Mouse (Mus musculus) left cerebral cortex, adult 8-10 months (tissue): ENCODE results near the gene Gm28551. TPM values are rescaled to one million over a fixed set of nuclear protein-coding genes. Genes with fewer than 3 reads are reported as not detected.
"Not testable (repeated sequence)": the region's sequence is repeated elsewhere in the genome, so short reads cannot be mapped to it uniquely, and the experiment has no call there.

Experiments
- DNase-seq, 2 experiments: peaks; one replicate each; pipeline ENCODE4 v3.0.0; 2022; ENCODE audit warnings: low spot score in 2 of 2
- total RNA-seq, 4 experiments: library from RNA; stranded (reverse); gene quantifications; 2 replicates each; pipeline ENCODE4 v1.2.4; 2022

Gm28551 gene
- total RNA-seq, result under 1 TPM in 1 of 4 experiments, not detected in 3; 0.20 TPM

- peak; percentile 93 to 95 for DNase-seq
These were observed at the start of gene Gm28551, which contains the start of the genes Asdurf and Asnsd1 for GRCm38 (mm10) chr1:53352327-53353261. Gene Gm28551, minus strand, starts transcription at chr1:53352667. Gene Asdurf, minus strand, starts transcription at chr1:53352619. Gene Asnsd1, minus strand, starts transcription at chr1:53352752.

DNA sequence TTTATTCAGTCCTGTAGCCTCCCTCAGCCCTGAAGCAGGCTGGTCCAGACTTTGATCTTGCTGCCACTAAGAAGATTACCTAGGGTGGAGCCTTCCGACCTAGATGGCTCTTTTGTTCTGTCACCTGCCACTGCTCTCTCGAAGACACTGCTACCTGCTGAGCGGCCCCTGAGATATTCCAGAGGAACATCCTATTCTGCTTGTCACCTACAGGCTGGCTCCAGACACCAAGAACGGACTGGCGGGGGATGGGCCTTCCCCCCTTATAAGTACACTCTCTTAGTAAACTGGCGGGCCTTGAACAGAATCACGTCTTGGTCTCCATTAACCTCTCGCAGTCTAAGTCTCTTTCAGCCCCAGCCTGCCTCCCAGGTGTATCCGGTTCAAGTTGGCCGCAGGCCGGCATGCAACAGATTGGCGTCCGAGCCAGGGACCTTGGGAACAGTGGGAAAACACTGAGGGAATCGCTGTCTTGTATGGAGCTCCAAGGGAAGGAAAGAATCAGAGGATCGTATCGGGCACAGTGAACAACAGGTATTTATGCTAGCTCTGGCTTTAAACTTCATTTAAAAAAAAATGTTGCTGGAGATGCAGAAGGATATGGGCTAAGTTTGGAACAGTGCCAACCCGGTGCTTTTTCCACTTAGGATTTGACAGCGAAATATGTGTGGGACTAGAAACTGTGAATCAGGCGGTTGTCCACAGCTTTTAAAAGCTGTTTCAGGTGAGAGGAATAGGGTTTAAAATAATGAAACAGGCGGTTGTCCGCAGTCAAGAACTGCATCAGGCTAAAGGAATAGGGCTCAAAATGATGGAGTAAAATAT, 41.7 kb upstream of the Gm28551 start:
- peak in 1 of 2 experiments; percentile 21 for DNase-seq

GRCm38 (mm10) chr1:53388762-53389161, 36.3 kb upstream of the Gm28551 start:
- DNase-seq, result no peak

DNA sequence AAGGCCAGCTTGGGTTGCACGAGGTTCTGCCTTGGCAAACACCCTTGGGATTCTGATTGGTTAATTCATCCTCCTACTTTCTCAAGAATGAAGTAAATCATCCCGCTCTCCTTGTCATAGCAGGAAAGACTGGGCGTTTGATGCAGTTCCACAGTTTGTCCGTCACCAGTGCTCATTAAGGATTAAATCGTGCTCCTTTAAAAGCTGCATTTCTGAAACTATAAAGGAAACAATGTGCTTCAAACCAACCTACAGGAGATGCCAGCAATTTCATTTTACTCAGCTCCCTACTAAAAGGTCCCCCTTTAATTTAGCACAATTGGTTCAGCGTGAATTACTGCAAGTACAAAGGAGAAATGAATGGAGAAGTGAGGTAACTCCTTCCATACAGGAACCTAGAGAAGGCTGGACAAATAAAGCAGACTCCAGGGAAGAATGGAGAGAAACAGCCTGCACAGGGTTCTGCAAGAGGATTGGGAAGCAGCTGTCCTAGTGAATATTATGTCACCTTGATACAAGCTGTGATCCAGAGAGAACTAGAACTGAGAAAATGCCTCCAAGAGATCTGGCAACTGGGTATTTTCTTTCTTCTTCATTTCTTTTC, 31.7 kb upstream of the Gm28551 start:
- DNase-seq, result no peak

GRCm38 (mm10) chr1:53377731-53378130, 25.3 kb upstream of the Gm28551 start:
- no peak for DNase-seq

DNA sequence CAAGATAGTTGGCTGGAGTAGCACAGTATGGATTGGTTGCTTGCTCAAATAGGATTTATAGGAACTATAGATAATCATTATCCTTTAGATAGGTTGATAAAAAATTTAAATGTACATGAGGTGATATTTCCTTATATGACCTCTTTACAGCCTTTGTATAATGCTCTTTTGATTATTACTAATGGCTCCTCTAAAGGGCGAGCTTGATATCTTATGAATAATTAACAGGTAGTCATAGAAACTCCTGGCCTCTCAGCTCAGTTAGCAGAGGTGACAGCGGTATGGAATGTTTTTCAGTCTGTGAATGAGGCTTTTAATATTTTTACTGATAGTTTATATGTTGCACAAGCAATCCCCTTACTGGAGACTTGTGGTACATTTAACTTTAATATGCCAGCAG, 23.5 kb upstream of the Gm28551 start:
- not testable (repeated sequence) for DNase-seq

DNA sequence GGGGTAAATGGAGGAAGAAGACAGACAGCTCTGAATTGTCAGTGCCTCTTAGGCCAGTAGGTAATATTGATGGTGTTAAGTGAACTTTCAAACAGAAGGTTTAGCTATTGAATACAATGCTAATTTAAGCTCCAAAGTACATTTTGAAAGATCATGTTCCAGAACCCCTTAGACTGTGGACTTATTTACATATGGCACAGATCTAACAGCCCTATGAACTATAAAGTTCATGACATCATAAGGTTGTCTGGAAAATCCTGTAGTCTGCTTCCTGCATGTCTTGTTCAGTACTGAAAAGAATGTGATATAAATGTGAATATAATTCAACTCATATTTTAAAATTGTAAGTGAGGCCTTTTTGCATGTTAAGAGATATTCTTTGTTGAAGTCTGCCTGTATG, 6.5 kb upstream of the Gm28551 start:
- no peak for DNase-seq

DNA sequence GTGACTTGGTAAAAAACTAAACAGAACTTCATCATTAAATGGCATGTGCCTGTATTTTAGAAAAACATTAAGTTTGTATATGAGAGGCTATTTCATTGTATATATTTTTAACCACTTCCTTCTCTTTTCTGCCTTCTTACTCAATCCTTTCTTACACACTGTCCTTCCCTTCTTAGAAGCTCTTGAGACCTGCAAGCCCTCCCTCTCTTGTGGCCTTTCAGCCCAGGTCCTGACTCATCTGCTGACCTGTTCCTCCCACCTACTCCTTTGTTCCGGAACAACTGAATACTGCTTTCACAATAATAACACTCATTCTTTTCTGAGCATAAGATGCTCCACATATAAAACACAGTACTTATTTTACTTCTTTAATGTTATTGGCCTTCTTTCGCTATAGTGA, 11.4 kb downstream of the Gm28551 start:
- DNase-seq, result no peak

DNA sequence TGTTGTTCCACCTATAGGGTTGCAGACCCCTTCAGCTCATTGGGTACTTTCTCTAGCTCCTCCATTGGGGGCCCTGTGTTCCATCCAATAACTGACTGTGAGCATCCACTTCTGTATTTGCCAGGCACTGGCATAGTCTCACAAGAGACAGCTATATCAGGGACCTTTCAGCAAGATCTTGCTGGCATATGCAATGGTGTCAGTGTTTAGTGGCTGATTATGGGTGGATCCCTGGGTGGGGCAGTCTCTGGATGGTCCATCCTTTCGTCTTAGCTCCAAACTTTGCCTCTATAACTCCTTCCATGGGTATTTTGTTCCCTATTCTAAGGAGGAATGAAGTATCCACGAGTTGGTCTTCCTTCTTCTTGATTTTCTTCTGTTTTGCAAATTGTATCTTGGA, 15.1 kb downstream of the Gm28551 start:
- not testable (repeated sequence) for DNase-seq

DNA sequence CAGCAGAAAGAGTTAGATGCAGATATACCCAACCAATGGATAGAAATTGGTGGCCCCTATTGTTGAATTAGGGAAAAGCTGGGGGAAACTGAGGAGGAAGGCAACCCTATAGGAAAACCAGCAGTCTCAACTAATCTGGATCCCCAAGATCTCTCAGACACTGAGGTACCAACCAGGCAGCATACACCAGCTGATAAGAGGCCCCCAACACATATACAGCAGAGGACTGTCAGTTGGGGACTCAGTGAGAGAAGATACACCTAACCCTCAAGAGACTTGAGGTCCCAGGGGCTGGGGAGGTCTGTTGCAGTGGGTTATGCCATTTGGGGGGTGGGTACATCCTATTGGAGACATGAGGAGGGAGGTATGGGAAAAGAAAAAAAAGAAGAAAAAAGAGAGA, 17.0 kb downstream of the Gm28551 start:
- no peak for DNase-seq

DNA sequence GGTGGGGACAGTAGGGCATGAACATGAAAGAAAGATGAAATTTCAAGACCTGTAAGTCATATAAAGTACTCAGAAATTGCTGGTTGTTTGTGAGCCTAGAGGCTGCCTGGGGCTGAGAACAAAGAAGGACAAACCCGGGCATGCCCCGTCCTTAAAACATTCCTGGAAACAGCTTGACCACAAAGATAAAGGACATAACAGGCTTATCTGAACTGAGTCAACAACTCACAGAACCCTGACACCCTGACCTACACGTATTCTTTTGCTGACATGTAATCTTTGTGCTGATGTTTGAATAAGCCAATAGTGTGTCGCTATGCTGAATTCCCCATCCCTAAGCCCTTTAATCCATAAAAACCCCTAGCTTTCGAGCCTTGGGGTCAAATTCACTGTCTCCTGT, 18.9 kb downstream of the Gm28551 start:
- not testable (repeated sequence) for DNase-seq

GRCm38 (mm10) chr1:53324827-53325494, 27.5 kb downstream of the Gm28551 start:
- DNase-seq, result no peak

GRCm38 (mm10) chr1:53324277-53324676, 28.2 kb downstream of the Gm28551 start:
- DNase-seq, result no peak

GRCm38 (mm10) chr1:53323254-53323653, 29.2 kb downstream of the Gm28551 start:
- no peak for DNase-seq

GRCm38 (mm10) chr1:53321662-53322344, 30.7 kb downstream of the Gm28551 start:
- no peak for DNase-seq

DNA sequence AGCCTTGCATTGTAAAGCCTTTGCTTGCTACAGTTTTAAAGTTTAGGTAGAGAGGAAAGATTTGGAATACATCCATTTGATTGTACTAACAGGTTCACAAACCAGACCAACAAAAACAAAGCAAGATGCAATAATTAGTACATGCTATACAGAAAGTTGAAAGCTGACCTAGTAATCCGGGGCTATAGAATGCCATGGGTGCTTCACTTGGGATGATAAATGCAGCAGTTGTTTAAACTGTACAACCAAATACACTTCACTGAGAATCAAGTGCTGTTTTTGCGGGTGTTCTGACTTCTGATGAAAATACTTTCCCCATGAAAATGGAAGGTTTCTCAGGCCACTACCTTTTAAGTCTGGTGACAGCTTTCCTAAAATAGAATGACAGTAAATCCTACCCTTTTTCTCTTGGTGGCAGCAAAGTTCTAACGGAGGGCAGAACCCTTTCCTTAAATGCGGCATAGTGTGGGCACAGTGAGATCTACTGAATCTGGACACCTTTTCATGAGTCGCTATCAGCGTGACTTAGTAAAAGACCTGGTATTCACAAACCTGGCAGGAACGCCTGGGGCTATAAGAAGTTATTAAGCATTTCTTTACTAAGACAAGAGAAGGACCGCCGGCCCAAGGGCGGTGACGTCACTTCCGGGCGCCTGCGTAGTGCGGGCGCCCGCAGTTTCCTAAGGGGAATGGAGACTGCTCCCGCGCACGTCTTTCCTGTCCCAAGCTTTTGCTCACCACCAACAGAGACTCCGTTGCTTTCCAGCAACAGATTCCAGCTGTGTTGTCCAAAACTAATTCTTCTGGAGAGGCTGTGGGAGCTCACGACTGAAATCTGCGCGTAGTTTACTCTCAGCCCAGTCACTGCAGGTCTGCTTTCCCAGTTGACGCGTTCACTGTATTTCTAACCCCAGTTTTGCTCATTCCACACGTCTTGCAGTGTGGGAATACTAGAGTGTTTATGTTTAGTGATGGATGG, 39.2 kb downstream of the Gm28551 start, which contains the start of gene Osgepl1:
TSS of gene Osgepl1 (plus strand) at position 636 of the 979 bp plus-strand sequence.
- peak; percentile 73 to 78 for DNase-seq

DNA sequence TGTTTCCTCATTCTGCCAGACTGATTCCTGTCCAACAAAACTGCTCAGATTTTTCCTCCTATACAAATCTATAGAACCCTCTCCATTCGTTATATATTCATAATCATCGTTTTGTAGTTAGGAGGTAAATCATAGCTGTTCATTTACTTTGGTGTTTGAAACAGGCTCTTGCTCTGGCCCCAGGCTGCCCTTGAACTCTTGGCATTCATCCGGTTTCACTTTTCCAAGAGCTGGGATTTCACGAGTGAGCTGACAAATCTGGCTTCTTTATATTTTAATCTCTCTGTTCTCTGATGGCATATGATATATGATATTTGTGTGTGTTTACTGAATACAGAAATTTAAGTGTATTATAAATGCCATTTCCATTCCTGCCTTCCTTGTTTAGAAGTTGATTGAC, 52.0 kb downstream of the Gm28551 start:
- no peak for DNase-seq

DNA sequence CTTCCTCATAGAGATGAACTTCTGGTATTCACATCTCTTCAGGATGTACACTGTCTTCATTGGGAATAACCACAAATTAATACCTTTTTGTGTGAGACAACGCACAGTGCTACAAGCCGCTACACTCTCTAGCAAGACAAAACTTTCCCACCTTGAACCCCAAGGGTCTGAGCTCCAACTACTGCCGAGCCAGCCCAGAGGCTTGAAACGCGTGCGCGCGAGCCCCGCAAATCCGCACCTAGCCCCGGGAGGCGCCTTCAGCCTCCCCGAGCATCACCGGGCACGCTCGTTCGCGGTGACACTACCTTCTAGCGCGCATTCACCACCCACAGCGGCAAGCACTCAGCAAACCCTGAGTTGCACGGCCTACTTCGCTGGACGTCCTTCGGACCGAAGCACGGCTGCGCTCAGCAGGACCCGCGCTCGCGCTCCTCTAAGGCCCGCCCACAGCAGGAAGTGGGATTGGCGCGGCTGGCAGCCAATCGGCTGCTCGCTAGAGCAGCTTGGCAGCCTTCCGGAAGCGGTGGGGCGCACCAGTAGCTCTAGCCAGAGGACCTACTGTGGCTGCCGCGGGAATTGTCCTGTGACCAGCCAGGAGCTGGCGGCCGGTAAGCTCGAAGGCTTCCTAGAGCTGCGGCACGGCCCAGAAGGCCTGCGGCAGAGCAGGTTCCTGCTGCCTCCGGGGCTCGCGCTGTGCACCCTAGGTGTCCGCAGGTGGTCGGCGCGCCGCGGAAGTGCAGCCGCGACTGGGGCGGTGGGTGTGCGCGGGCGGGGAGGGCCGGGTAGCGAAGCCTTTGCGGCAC, 55.7 kb downstream of the Gm28551 start, which contains the start of the genes Pms1, Ormdl1 and Gm28778:
TSS of gene Pms1 (minus strand) at position 438 of the 803 bp plus-strand sequence.
TSS of gene Ormdl1 (plus strand) at position 515 of the 803 bp plus-strand sequence.
TSS of gene Gm28778 (plus strand) at position 531 of the 803 bp plus-strand sequence.
- peak; percentile 93 to 96 for DNase-seq
